Comparison of ENCODE assay signal across 9 mouse cellular contexts in the genomic region with DNA sequence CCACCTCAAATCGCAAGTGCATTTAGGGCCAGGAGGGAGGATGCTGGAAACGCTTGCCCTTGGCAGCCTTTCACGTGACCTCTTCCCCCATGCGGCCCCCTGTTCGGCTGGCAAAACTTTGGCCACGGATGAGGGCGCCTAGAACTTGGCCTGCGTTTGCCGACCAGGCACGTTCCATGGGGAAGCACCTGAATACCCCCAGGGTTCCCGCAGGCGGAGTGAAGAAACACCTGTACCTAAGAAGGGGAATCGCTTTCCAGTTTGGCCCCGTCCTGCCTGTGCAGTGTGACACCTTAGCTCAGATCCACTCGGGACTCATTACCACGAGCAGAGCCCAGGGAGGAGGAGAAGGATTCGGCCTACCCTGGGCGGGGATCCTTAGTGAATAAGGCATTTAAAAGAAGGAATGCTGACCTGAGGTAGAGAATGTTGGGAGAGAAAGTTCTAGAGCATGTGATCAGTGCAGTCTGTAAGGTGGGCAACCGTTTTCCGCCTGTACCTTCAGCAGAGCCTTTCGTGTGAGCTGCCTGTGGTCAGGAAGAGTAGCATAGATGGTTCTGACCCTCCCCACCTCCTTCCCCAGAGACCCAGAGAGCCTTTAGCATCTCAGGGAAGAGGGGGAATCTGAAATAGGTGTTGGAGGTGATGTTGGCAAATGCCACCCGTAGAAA. TPM values are rescaled to one million over a fixed set of nuclear protein-coding genes. Genes with fewer than 3 reads are reported as not detected.
DNase-seq lines count a peak whose midpoint lies in the region; ATAC-seq and TF ChIP-seq lines count a peak whose summit lies in the region.
"Had no signal": no experiment of that assay in that cellular context is flagged by ENCODE, and none has a peak within 500 bp of the region (broad histone marks: within the 10 kb centered on the region; RNA-seq: fewer than 3 reads in every experiment).

No protein-coding gene starts in this region.

- peak; percentile 56 for DNase-seq in gastrocnemius, adult 2 months
- DNase-seq in gastrocnemius, adult 8-10 months (ENCODE audit: low spot score in 2 of 2) = no peak
- DNase-seq in adrenal gland, postnatal 14 days = peak; percentile 58
- no peak for DNase-seq in urinary bladder, postnatal 10 days (ENCODE audit: low spot score)
- no peak for DNase-seq in left cerebral cortex, postnatal 36 days (ENCODE audit: low spot score in 2 of 2)

- H3K4me1 ChIP-seq in forebrain, embryonic 16.5 days (replicated peaks; ENCODE audit: control insufficient read depth, insufficient read depth, low read length) = peaks cover 10% of the 10 kb centered on the region
- H3K4me1 ChIP-seq in kidney, embryonic 14.5 days (ENCODE audit: control insufficient read depth, insufficient read depth, low read length) = peaks cover 26% of the 10 kb centered on the region; the same call in 1 of the 2 replicates
- H3K4me1 ChIP-seq in midbrain, embryonic 15.5 days = peaks cover 25% of the 10 kb centered on the region

- intact Hi-C loops in gastrocnemius, adult 2 months (cut with DNase I) = loop anchor here (5.0 kb wide), 2 partner anchors 39 to 54 kb away; no protein-coding TSS in a partner anchor
- intact Hi-C loops in left cerebral cortex, postnatal 36 days (cut with DNase I) = loop anchor here (5.0 kb wide), 2 partner anchors 39 to 99 kb away; a partner anchor contains a TSS

- WGBS in forebrain, embryonic 16.5 days = 6% methylated on average over 22 of the region's 22 CpGs
- WGBS in kidney, embryonic 14.5 days = 3% methylated on average over 22 of the region's 22 CpGs
- 7% methylated on average over 22 of the region's 22 CpGs for WGBS in midbrain, embryonic 15.5 days

- peak overlapping the region; percentile 91 for H3K27ac ChIP-seq in gastrocnemius, adult 2 months
- H3K27ac ChIP-seq in forebrain, embryonic 16.5 days (ENCODE audit: low read length) = no peak overlapping the region
- H3K27ac ChIP-seq in kidney, embryonic 14.5 days (ENCODE audit: low read depth, low read length) = peak overlapping the region; percentile 11; the same call in 1 of the 2 replicates
- H3K27ac ChIP-seq in midbrain, embryonic 15.5 days = 0 out of 2 replicates have a peak overlapping the region, but pooled peaks have one; percentile 95

- no peak for TF ChIP-seq CTCF in gastrocnemius, adult 2 months (IDR thresholded peaks at IDR 0.05)

- H3K4me3 ChIP-seq in gastrocnemius, adult 2 months = peak overlapping the region; percentile 97
- peak overlapping the region; percentile 73 for H3K4me3 ChIP-seq in forebrain, embryonic 16.5 days (replicated peaks; ENCODE audit: low read length)
- peak overlapping the region; percentile 93 for H3K4me3 ChIP-seq in kidney, embryonic 14.5 days (ENCODE audit: low read length)
- H3K4me3 ChIP-seq in midbrain, embryonic 15.5 days = peak overlapping the region; percentile 96

- H3K9me3 ChIP-seq in forebrain, embryonic 16.5 days (ENCODE audit: control insufficient read depth, low read length) = no peaks in the 10 kb centered on the region
- H3K9me3 ChIP-seq in kidney, embryonic 14.5 days (ENCODE audit: control insufficient read depth, low read length) = no peaks in the 10 kb centered on the region
- H3K9me3 ChIP-seq in midbrain, embryonic 15.5 days = no peaks in the 10 kb centered on the region

- H3K27me3 ChIP-seq in forebrain, embryonic 16.5 days (replicated peaks; ENCODE audit: control insufficient read depth, insufficient read depth, low read length) = peaks cover 27% of the 10 kb centered on the region
- no peaks in the 10 kb centered on the region for H3K27me3 ChIP-seq in kidney, embryonic 14.5 days (ENCODE audit: control insufficient read depth, insufficient read depth, low read length)
- H3K27me3 ChIP-seq in midbrain, embryonic 15.5 days (replicated peaks) = no peaks in the 10 kb centered on the region
- H3K27me3 ChIP-seq: Patski had no signal

- no peak for ATAC-seq in forebrain, embryonic 16.5 days
- ATAC-seq in kidney, embryonic 14.5 days (ENCODE audit: low FRiP score, low TSS enrichment) = 0 out of 2 replicates have a peak, but pooled peaks have one; percentile 5
- 0 out of 2 replicates have a peak, but pooled peaks have one; percentile 2 for ATAC-seq in midbrain, embryonic 15.5 days (replicated peaks)

- no peaks in the 10 kb centered on the region for H3K36me3 ChIP-seq in forebrain, embryonic 16.5 days (ENCODE audit: control insufficient read depth, insufficient read depth)
- no peaks in the 10 kb centered on the region for H3K36me3 ChIP-seq in kidney, embryonic 14.5 days (ENCODE audit: control insufficient read depth, insufficient read depth, low read length)
- no peaks in the 10 kb centered on the region for H3K36me3 ChIP-seq in midbrain, embryonic 15.5 days (replicated peaks)

- peak overlapping the region; percentile 86 for H3K4me2 ChIP-seq in forebrain, embryonic 16.5 days (ENCODE audit: low read length)
- H3K4me2 ChIP-seq in kidney, embryonic 14.5 days (replicated peaks; ENCODE audit: low read depth, low read length) = peak overlapping the region; percentile 87
- H3K4me2 ChIP-seq in midbrain, embryonic 15.5 days = peak overlapping the region; percentile 81

- peak overlapping the region; percentile 63 for H3K9ac ChIP-seq in forebrain, embryonic 16.5 days (replicated peaks; ENCODE audit: low read depth, low read length)
- H3K9ac ChIP-seq in kidney, embryonic 14.5 days (ENCODE audit: low read depth, low read length) = peak overlapping the region; percentile 97
- H3K9ac ChIP-seq in midbrain, embryonic 15.5 days = peak overlapping the region; percentile 87

RNA-seq across cellular contexts. Expression of a gene that starts 1.3 kb away (rescaled TPM):
- 10 to 100 TPM; 28.9 to 30.4 TPM for total RNA-seq in gastrocnemius, adult 2 months (2021)
- total RNA-seq in gastrocnemius, adult 8-10 months (2022) = 10 to 100 TPM; 28.4 to 33.1 (median 32.1) TPM
- 109 and 125 TPM in 2 replicates for total RNA-seq in adrenal gland, postnatal 14 days (2021)
- 2.7 and 3.6 TPM in 2 replicates for polyA plus RNA-seq in forebrain, embryonic 16.5 days (2015; fragmentation: Nextera tagmentation; extraction: Ambion mirVana)
- 41.7 and 44.5 TPM in 2 replicates for polyA plus RNA-seq in kidney, embryonic 14.5 days (2014; fragmentation: Nextera tagmentation; extraction: Ambion mirVana)
- 7.6 and 8.1 TPM in 2 replicates for polyA plus RNA-seq in midbrain, embryonic 15.5 days (2015; fragmentation: Nextera tagmentation; extraction: Ambion mirVana)
- total RNA-seq in left cerebral cortex, postnatal 36 days (2021) = 10 to 100 TPM; 23.7 to 26.2 TPM

RNA-seq across cellular contexts. Expression of a gene that starts 28.1 kb away (rescaled TPM):
- 10 to 100 TPM; 27.5 to 32.9 TPM for total RNA-seq in gastrocnemius, adult 2 months (2021)
- total RNA-seq in gastrocnemius, adult 8-10 months (2022) = 10 to 100 TPM; 25.4 to 28.1 (median 27.6) TPM
- total RNA-seq in adrenal gland, postnatal 14 days (2021) = 72.4 and 77.2 TPM in 2 replicates
- 207 and 223 TPM in 2 replicates for polyA plus RNA-seq in forebrain, embryonic 16.5 days (2015; fragmentation: Nextera tagmentation; extraction: Ambion mirVana)
- polyA plus RNA-seq in kidney, embryonic 14.5 days (2014; fragmentation: Nextera tagmentation; extraction: Ambion mirVana) = 50.8 and 80.7 TPM in 2 replicates
- polyA plus RNA-seq in midbrain, embryonic 15.5 days (2015; fragmentation: Nextera tagmentation; extraction: Ambion mirVana) = 193 and 210 TPM in 2 replicates
- total RNA-seq in left cerebral cortex, postnatal 36 days (2021) = 10 to 100 TPM; 66.9 to 76.8 TPM

Comparison
In these comparisons a context has a peak if more than half of its experiments do, and no peak if none do; other contexts are left out.
1. DNase-seq: peak in gastrocnemius, adult 2 months (single experiment) and adrenal gland, postnatal 14 days (single experiment); none in gastrocnemius, adult 8-10 months (0 of 2), urinary bladder, postnatal 10 days (single experiment) and left cerebral cortex, postnatal 36 days (0 of 2).
2. Peak in every context shown above with its lines, with median percentiles within 50 percentile points of each other: H3K4me3 ChIP-seq, H3K4me2 ChIP-seq and H3K9ac ChIP-seq.